Mouse (Mus musculus) ovary, adult 18-20 months (tissue): ENCODE results near the gene Olfr1222.
"Not testable (repeated sequence)": the region's sequence is repeated elsewhere in the genome, so short reads cannot be mapped to it uniquely, and the experiment has no call there.

Experiments used
- DNase-seq: peaks from one replicate; pipeline ENCODE4 v3.0.0; 2022; ENCODE audit warnings: low spot score, mixed read lengths

Gene Olfr1222

GRCm38 (mm10) chr2:89132954-89133353, at the start of gene Olfr1222:
Gene Olfr1222 (minus strand): TSS chr2:89133054.
- no peak for DNase-seq

- DNase-seq, result no peak
Measured at GRCm38 (mm10) chr2:89174569-89174968, 41.7 kb upstream of the Olfr1222 start, which contains the start of gene Olfr1225. Gene Olfr1225 (minus strand): TSS chr2:89174669.

- not testable (repeated sequence) for DNase-seq
Measured at GRCm38 (mm10) chr2:89164711-89165110, 31.9 kb upstream of the Olfr1222 start.

GRCm38 (mm10) chr2:89163991-89164390, 31.1 kb upstream of the Olfr1222 start, which contains the start of gene Olfr1224-ps1:
Gene Olfr1224-ps1 (minus strand): TSS chr2:89164091.
- DNase-seq, result not testable (repeated sequence)

GRCm38 (mm10) chr2:89151460-89151859, 18.6 kb upstream of the Olfr1222 start, which contains the start of gene Olfr1223:
Gene Olfr1223 (minus strand): TSS chr2:89151560.
- DNase-seq, result no peak

GRCm38 (mm10) chr2:89117183-89117582, 15.7 kb downstream of the Olfr1222 start, which contains the start of gene Olfr1221:
Gene Olfr1221 (minus strand): TSS chr2:89117283.
- DNase-seq, result no peak

- DNase-seq, result no peak
Measured at GRCm38 (mm10) chr2:89106735-89107134, 26.1 kb downstream of the Olfr1222 start, which contains the start of gene Olfr1220. Gene Olfr1220 (minus strand): TSS chr2:89106835.

GRCm38 (mm10) chr2:89105651-89106050, 27.2 kb downstream of the Olfr1222 start:
- DNase-seq, result no peak

GRCm38 (mm10) chr2:89093848-89094247, 39.0 kb downstream of the Olfr1222 start:
- no peak for DNase-seq

GRCm38 (mm10) chr2:89083413-89083812, 49.4 kb downstream of the Olfr1222 start, which contains the start of gene Olfr1219:
Gene Olfr1219 (minus strand): TSS chr2:89083513.
- DNase-seq, result no peak

GRCm38 (mm10) chr2:89081487-89081886, 51.4 kb downstream of the Olfr1222 start:
- DNase-seq, result no peak
